In genomic region chr11:87817443-87817773, GRCm38 (mm10) we compare ENCODE assay signal across 9 mouse cellular contexts. TPM values are rescaled to one million over a fixed set of nuclear protein-coding genes. Genes with fewer than 3 reads are reported as not detected.
DNase-seq lines count a peak whose midpoint lies in the region; ATAC-seq lines count a peak whose summit lies in the region.
"Had no signal": no experiment of that assay in that cellular context is flagged by ENCODE, and none has a peak within 500 bp of the region (broad histone marks: within the 10 kb centered on the region; RNA-seq: fewer than 3 reads in every experiment).

No protein-coding gene starts in this region.

- H3K4me1 ChIP-seq in kidney, embryonic 16.5 days (ENCODE audit: insufficient read depth, low read length) = no peaks in the 10 kb centered on the region
- no peaks in the 10 kb centered on the region for H3K4me1 ChIP-seq in embryonic facial prominence, embryonic 11.5 days (ENCODE audit: control insufficient read depth, insufficient read depth, low read length)
- 0 out of 2 replicates have a peak, but pooled peaks cover 5% of the 10 kb centered on the region for H3K4me1 ChIP-seq in intestine, embryonic 15.5 days (replicated peaks)
- H3K4me1 ChIP-seq in neural tube, embryonic 12.5 days = peaks cover 15% of the 10 kb centered on the region

- H3K36me3 ChIP-seq in kidney, embryonic 16.5 days (ENCODE audit: insufficient read depth, low read length) = no peaks in the 10 kb centered on the region
- H3K36me3 ChIP-seq in embryonic facial prominence, embryonic 11.5 days (replicated peaks; ENCODE audit: control insufficient read depth, insufficient read depth, low read depth, low read length) = no peaks in the 10 kb centered on the region
- H3K36me3 ChIP-seq in intestine, embryonic 15.5 days = no peaks in the 10 kb centered on the region
- H3K36me3 ChIP-seq in neural tube, embryonic 12.5 days = no peaks in the 10 kb centered on the region

- peak; percentile 51; the same call in 1 of the 2 replicates for ATAC-seq in kidney, embryonic 16.5 days (ENCODE audit: low FRiP score, low TSS enrichment)
- ATAC-seq in embryonic facial prominence, embryonic 11.5 days (replicated peaks; ENCODE audit: insufficient number of reproducible peaks, low FRiP score, low TSS enrichment, low read depth) = no peak; the same call in 1 of the 2 replicates
- no peak for ATAC-seq in intestine, embryonic 15.5 days
- ATAC-seq in neural tube, embryonic 12.5 days (ENCODE audit: low FRiP score, low read depth) = 0 out of 2 replicates have a peak, but pooled peaks have one; percentile 41
- no peak for ATAC-seq in inflammation-experienced regulatory T-cells, adult 6 months

- no peak for DNase-seq in kidney, postnatal 4 days
- DNase-seq in embryonic facial prominence, embryonic 11.5 days (ENCODE audit: low spot score) = no peak
- DNase-seq in adrenal gland, adult (ENCODE audit: inconsistent age in 2 of 2, low spot score in 1 of 2) = no peak
- DNase-seq in layer of hippocampus, postnatal 14 days (ENCODE audit: low spot score in 2 of 2) = no peak

- H3K27me3 ChIP-seq in kidney, embryonic 16.5 days (ENCODE audit: insufficient read depth, low read length) = peaks cover 5% of the 10 kb centered on the region; the same call in 1 of the 2 replicates
- H3K27me3 ChIP-seq in embryonic facial prominence, embryonic 11.5 days (ENCODE audit: control insufficient read depth, insufficient read depth, low read length) = no peaks in the 10 kb centered on the region
- peaks cover 9% of the 10 kb centered on the region; the same call in 1 of the 2 replicates for H3K27me3 ChIP-seq in intestine, embryonic 15.5 days (replicated peaks)
- no peaks in the 10 kb centered on the region for H3K27me3 ChIP-seq in neural tube, embryonic 12.5 days (replicated peaks)

- no peak overlapping the region for H3K27ac ChIP-seq in kidney, embryonic 16.5 days (ENCODE audit: low read length)
- H3K27ac ChIP-seq in embryonic facial prominence, embryonic 11.5 days (replicated peaks; ENCODE audit: low read depth, low read length) = no peak overlapping the region
- H3K27ac ChIP-seq in intestine, embryonic 15.5 days = no peak overlapping the region
- no peak overlapping the region for H3K27ac ChIP-seq in neural tube, embryonic 12.5 days

- 26% methylated on average over 4 of the region's 4 CpGs for WGBS in kidney, embryonic 16.5 days
- 29% methylated on average over 4 of the region's 4 CpGs for WGBS in embryonic facial prominence, embryonic 11.5 days
- WGBS in intestine, embryonic 15.5 days = 30% methylated on average over 4 of the region's 4 CpGs
- 28% methylated on average over 4 of the region's 4 CpGs for WGBS in neural tube, embryonic 12.5 days

- H3K4me2 ChIP-seq in kidney, embryonic 16.5 days (replicated peaks; ENCODE audit: low read depth, low read length) = peak overlapping the region; percentile 58
- H3K4me2 ChIP-seq in embryonic facial prominence, embryonic 11.5 days (ENCODE audit: low read depth, low read length) = peak overlapping the region; percentile 53
- peak overlapping the region; percentile 81 for H3K4me2 ChIP-seq in intestine, embryonic 15.5 days (replicated peaks)
- peak overlapping the region; percentile 66 for H3K4me2 ChIP-seq in neural tube, embryonic 12.5 days (replicated peaks)

- peak overlapping the region; percentile 41 for H3K4me3 ChIP-seq in kidney, embryonic 16.5 days (ENCODE audit: low read length)
- peak overlapping the region; percentile 20 for H3K4me3 ChIP-seq in embryonic facial prominence, embryonic 11.5 days (ENCODE audit: low read depth, low read length)
- peak overlapping the region; percentile 41 for H3K4me3 ChIP-seq in intestine, embryonic 15.5 days (replicated peaks)
- peak overlapping the region; percentile 32; the same call in 1 of the 2 replicates for H3K4me3 ChIP-seq in neural tube, embryonic 12.5 days

- H3K9ac ChIP-seq in kidney, embryonic 16.5 days (replicated peaks; ENCODE audit: low read length) = peak overlapping the region; percentile 47; the same call in 1 of the 2 replicates
- no peak overlapping the region; the same call in 1 of the 2 replicates for H3K9ac ChIP-seq in embryonic facial prominence, embryonic 11.5 days (replicated peaks; ENCODE audit: low read length)
- H3K9ac ChIP-seq in intestine, embryonic 15.5 days = peak overlapping the region; percentile 37; the same call in 1 of the 2 replicates
- H3K9ac ChIP-seq in neural tube, embryonic 12.5 days = peak overlapping the region; percentile 54; the same call in 1 of the 2 replicates

- no peaks in the 10 kb centered on the region for H3K9me3 ChIP-seq in kidney, embryonic 16.5 days (ENCODE audit: low read length)
- H3K9me3 ChIP-seq in embryonic facial prominence, embryonic 11.5 days (replicated peaks; ENCODE audit: control insufficient read depth, low read length) = no peaks in the 10 kb centered on the region
- H3K9me3 ChIP-seq in intestine, embryonic 15.5 days = no peaks in the 10 kb centered on the region
- H3K9me3 ChIP-seq in neural tube, embryonic 12.5 days = no peaks in the 10 kb centered on the region

RNA-seq across cellular contexts. Expression of gene Lpo, which starts 10.7 kb away (rescaled TPM):
- 0.15 and 0.29 TPM in 2 replicates for polyA plus RNA-seq in kidney, embryonic 16.5 days (2015; fragmentation: Nextera tagmentation; extraction: Ambion mirVana)
- polyA plus RNA-seq in embryonic facial prominence, embryonic 11.5 days (2014; fragmentation: Nextera tagmentation; extraction: Ambion mirVana) = 0.25 and 0.36 TPM in 2 replicates
- 0.05 TPM in 1 of 2 replicates, not detected in the other for polyA plus RNA-seq in intestine, embryonic 15.5 days (2015; fragmentation: Nextera tagmentation; extraction: Ambion mirVana)
- polyA plus RNA-seq in neural tube, embryonic 12.5 days (2016; fragmentation: Nextera tagmentation; extraction: Ambion mirVana) = 0.33 and 0.42 TPM in 2 replicates
- not detected for polyA plus RNA-seq in inflammation-experienced regulatory T-cells, adult 6 months (2017; shearing (Covaris generic))
- under 1 TPM; 0.35 to 0.62 TPM for total RNA-seq in layer of hippocampus, postnatal 14 days (2021)
- polyA plus RNA-seq: small intestine, adult 2 months had no signal

RNA-seq across cellular contexts. Expression of gene Mpo, which starts 24.0 kb away (rescaled TPM):
- polyA plus RNA-seq in kidney, embryonic 16.5 days (2015; fragmentation: Nextera tagmentation; extraction: Ambion mirVana) = 1.1 and 1.3 TPM in 2 replicates
- polyA plus RNA-seq in embryonic facial prominence, embryonic 11.5 days (2014; fragmentation: Nextera tagmentation; extraction: Ambion mirVana) = 6.1 and 7.2 TPM in 2 replicates
- 2.9 and 5.9 TPM in 2 replicates for polyA plus RNA-seq in intestine, embryonic 15.5 days (2015; fragmentation: Nextera tagmentation; extraction: Ambion mirVana)
- 2.8 and 3.6 TPM in 2 replicates for polyA plus RNA-seq in neural tube, embryonic 12.5 days (2016; fragmentation: Nextera tagmentation; extraction: Ambion mirVana)
- polyA plus RNA-seq in inflammation-experienced regulatory T-cells, adult 6 months (2017; shearing (Covaris generic)) = not detected
- under 1 TPM; 0.14 to 0.52 TPM for total RNA-seq in layer of hippocampus, postnatal 14 days (2021)

RNA-seq across cellular contexts. Expression of gene Mks1, which starts 35.6 kb away (rescaled TPM):
- polyA plus RNA-seq in kidney, embryonic 16.5 days (2015; fragmentation: Nextera tagmentation; extraction: Ambion mirVana) = 20.4 and 20.6 TPM in 2 replicates
- polyA plus RNA-seq in embryonic facial prominence, embryonic 11.5 days (2014; fragmentation: Nextera tagmentation; extraction: Ambion mirVana) = 11.0 and 12.4 TPM in 2 replicates
- 10.2 and 10.5 TPM in 2 replicates for polyA plus RNA-seq in intestine, embryonic 15.5 days (2015; fragmentation: Nextera tagmentation; extraction: Ambion mirVana)
- polyA plus RNA-seq in neural tube, embryonic 12.5 days (2016; fragmentation: Nextera tagmentation; extraction: Ambion mirVana) = 16.5 and 16.7 TPM in 2 replicates
- 10 to 100 TPM in 1 of 3 experiments, 1 to 10 TPM in 2; 5.0 to 11.2 (median 5.6) TPM for polyA plus RNA-seq in inflammation-experienced regulatory T-cells, adult 6 months (2017; shearing (Covaris generic))
- total RNA-seq in layer of hippocampus, postnatal 14 days (2021) = 1 to 10 TPM; 6.8 to 6.9 TPM

RNA-seq across cellular contexts. Expression of gene Tspoap1, which starts 57.1 kb away (rescaled TPM):
- 4.7 and 5.6 TPM in 2 replicates for polyA plus RNA-seq in kidney, embryonic 16.5 days (2015; fragmentation: Nextera tagmentation; extraction: Ambion mirVana)
- polyA plus RNA-seq in embryonic facial prominence, embryonic 11.5 days (2014; fragmentation: Nextera tagmentation; extraction: Ambion mirVana) = 1.5 and 3.5 TPM in 2 replicates
- 0.96 and 1.5 TPM in 2 replicates for polyA plus RNA-seq in intestine, embryonic 15.5 days (2015; fragmentation: Nextera tagmentation; extraction: Ambion mirVana)
- polyA plus RNA-seq in neural tube, embryonic 12.5 days (2016; fragmentation: Nextera tagmentation; extraction: Ambion mirVana) = 23.6 and 26.1 TPM in 2 replicates
- 1 to 10 TPM; 1.7 to 3.8 (median 3.4) TPM for polyA plus RNA-seq in inflammation-experienced regulatory T-cells, adult 6 months (2017; shearing (Covaris generic))
- total RNA-seq in layer of hippocampus, postnatal 14 days (2021) = 100 to 1,000 TPM; 144 to 163 TPM

RNA-seq across cellular contexts. Expression of gene Epx, which starts 57.9 kb away (rescaled TPM):
- polyA plus RNA-seq in kidney, embryonic 16.5 days (2015; fragmentation: Nextera tagmentation; extraction: Ambion mirVana) = 0.39 and 0.64 TPM in 2 replicates
- 0.17 TPM in 1 of 2 replicates, not detected in the other for polyA plus RNA-seq in embryonic facial prominence, embryonic 11.5 days (2014; fragmentation: Nextera tagmentation; extraction: Ambion mirVana)
- polyA plus RNA-seq in intestine, embryonic 15.5 days (2015; fragmentation: Nextera tagmentation; extraction: Ambion mirVana) = 0.14 and 0.16 TPM in 2 replicates
- polyA plus RNA-seq in neural tube, embryonic 12.5 days (2016; fragmentation: Nextera tagmentation; extraction: Ambion mirVana) = 0.14 TPM in 1 of 2 replicates, not detected in the other
- not detected for polyA plus RNA-seq in inflammation-experienced regulatory T-cells, adult 6 months (2017; shearing (Covaris generic))
- under 1 TPM; 0.41 to 0.51 TPM for total RNA-seq in layer of hippocampus, postnatal 14 days (2021)

Comparison
In these comparisons a context has a peak if more than half of its experiments do, and no peak if none do; other contexts are left out.
1. ATAC-seq: peak in kidney, embryonic 16.5 days (single experiment) and neural tube, embryonic 12.5 days (single experiment); none in embryonic facial prominence, embryonic 11.5 days (single experiment), intestine, embryonic 15.5 days (single experiment) and inflammation-experienced regulatory T-cells, adult 6 months (single experiment).
2. Peak in every context shown above with its lines, with median percentiles within 50 percentile points of each other: H3K4me2 ChIP-seq and H3K4me3 ChIP-seq.